Mouse (Mus musculus): ENCODE data around the gene Tspan3. TPM values are rescaled to one million over a fixed set of nuclear protein-coding genes. Genes with fewer than 3 reads are reported as not detected.

The Tspan3 gene
- polyA plus RNA-seq, 1 experiment, result 382 TPM

DNA sequence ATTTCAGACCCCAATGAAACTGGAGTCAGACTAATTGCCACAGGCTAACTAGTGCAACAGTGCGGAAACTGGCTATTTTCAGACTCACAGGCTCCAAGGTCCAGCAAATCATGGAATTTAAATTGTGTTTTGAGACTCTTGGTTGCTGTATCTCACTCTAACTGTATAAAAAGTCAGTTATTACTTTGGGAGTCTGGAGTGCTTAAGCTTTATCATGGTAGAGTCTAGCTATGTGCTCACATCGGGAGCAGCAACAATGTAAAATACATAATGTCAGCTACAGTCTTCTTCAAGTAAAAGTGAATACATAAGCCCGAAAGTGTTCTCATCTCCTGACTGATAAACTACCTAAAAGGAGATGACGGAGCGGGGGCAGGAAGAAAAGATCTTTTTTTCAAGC, 10.7 kb downstream of the Tspan3 start:
- DNase-seq (ENCODE audit: low read depth), result no peak
- no peak for TF ChIP-seq CTCF (IDR thresholded peaks at IDR 0.05; ENCODE audit: borderline replicate concordance, extremely low read depth, insufficient read depth, insufficient read length)
- no peak for TF ChIP-seq POLR2A (IDR thresholded peaks at IDR 0.05; ENCODE audit: borderline replicate concordance, extremely low read depth, insufficient read depth, insufficient read length, poor library complexity, severe bottlenecking)

DNA sequence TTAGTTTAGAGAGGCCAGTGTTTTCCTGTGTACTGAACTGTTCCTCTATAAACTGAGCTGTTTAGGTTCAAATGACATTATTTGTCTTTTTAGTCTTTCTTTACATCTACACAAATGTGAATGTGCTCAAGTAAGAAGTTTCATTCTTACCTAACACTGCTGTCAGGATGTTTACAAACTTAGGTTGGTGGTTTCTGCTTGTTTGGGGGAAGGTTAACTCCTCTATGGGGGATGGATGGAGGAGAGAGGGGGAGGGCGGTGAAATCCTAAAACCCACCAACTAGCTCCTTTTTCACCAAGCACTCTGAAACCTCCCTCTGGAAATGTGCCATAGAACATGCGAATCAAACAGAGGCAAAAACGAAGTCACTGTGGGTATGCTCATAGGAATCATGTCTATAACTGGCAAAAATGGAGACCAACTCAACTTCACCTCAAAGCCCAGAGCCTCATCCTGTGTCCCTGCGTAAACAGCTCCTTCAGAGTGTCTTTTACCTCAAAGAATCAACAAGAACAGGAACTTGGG, 12.7 kb downstream of the Tspan3 start:
- TF ChIP-seq CTCF (IDR thresholded peaks at IDR 0.05; ENCODE audit: borderline replicate concordance, extremely low read depth, insufficient read depth, insufficient read length) (no peak), POLR2A (IDR thresholded peaks at IDR 0.05; ENCODE audit: borderline replicate concordance, extremely low read depth, insufficient read depth, insufficient read length, poor library complexity, severe bottlenecking) (no peak)
- no peak for DNase-seq (ENCODE audit: low read depth)

DNA sequence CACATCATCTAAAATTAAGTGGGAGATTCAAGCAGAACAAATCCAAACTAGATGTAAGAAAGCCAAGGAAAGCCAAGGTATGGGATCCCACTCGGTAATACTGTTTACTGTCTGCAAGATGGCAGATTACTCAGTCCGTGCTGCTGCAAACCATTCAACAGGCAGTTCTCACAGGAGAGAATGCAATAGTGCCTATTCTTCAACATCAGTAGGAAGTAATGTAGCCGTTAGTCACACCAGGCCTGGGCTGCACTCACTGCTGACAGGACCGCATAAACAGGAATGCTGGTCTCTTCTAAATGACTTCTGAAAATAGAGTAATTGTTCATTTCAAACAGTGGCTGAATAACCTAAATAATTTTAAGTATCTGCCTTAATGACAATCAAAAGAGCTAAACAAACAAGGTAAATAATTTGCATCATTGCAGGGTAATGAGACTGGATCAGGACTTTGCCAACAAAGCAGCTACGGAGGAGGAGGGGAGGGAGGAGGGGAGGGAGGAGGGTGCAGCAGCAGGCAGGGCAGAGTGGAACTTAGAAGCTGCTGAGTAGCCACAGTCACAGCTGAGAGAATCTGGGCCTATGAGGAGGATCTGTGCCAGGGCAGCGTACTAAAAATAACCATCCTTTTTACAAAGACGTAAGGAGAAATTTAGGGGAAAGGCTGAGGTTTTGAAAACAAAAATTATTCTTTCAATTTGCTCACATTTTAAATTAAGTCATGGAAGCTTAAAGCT, 13.4 kb downstream of the Tspan3 start:
- DNase-seq (ENCODE audit: low read depth), result peak; percentile 64
- TF ChIP-seq CTCF (IDR thresholded peaks at IDR 0.05; ENCODE audit: borderline replicate concordance, extremely low read depth, insufficient read depth, insufficient read length), result no peak
- no peak for TF ChIP-seq POLR2A (IDR thresholded peaks at IDR 0.05; ENCODE audit: borderline replicate concordance, extremely low read depth, insufficient read depth, insufficient read length, poor library complexity, severe bottlenecking)

DNA sequence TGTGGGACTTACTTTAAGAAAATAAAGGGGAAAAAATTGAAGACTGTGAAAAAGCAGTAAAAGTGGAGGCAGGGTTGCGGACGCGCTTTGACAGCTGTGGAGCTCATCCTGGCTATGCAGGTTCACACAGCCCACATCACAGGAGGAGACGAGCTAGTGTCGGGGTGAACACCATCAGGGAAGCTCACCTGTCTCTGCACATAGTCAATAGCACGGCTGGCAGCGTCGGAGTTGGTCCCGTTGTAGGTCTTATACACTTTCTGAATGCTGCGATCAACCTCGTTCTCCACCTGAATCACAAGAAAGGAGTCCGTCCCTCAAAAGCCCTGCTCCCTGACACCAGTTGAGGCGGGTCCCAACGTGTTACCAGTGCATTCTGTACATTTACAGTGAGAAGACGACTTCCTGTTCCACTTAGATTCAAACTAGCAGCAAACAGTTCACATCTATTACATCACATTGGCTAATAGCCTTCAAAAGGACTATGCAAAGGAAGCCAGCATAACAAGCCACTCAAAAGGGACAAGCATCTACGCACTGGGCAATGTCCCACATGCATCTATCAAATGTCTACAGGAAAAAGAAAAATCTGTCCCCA, 18.9 kb downstream of the Tspan3 start:
- no peak for TF ChIP-seq POLR2A (IDR thresholded peaks at IDR 0.05; ENCODE audit: borderline replicate concordance, extremely low read depth, insufficient read depth, insufficient read length, poor library complexity, severe bottlenecking)
- TF ChIP-seq CTCF (IDR thresholded peaks at IDR 0.05; ENCODE audit: borderline replicate concordance, extremely low read depth, insufficient read depth, insufficient read length), result no peak
- no peak for DNase-seq (ENCODE audit: low read depth)

DNA sequence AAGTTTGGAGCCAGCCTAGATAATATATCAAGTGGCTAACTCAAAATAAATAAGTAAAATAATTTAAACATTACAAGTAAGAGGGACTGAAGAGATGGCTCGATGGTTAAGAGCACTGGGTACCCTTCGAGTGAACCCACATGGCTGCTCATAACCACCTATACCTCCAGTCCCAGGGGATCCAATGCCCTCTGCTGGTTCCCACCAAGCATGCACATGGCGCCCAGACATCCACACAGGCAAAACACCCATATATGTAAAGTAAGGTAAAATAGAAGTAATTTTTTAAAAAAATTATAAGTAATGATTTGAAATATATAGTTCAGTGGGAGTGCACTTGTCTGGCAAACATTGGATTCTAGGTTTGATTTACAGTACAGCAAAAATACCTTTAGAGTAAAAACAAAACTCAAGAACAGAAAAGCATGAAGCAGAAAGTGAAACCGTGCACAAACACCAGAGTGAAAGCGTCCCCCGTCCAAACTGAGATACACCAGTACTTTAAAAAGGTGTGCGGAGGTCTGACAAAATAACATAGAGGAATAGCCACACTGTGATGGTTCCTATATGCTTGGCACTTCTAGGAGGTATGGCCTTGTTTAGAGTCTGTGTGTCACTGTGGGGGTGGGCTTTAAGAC, 20.8 kb downstream of the Tspan3 start:
- DNase-seq (ENCODE audit: low read depth), result no peak
- no peak for TF ChIP-seq CTCF (IDR thresholded peaks at IDR 0.05; ENCODE audit: borderline replicate concordance, extremely low read depth, insufficient read depth, insufficient read length)
- no peak for TF ChIP-seq POLR2A (IDR thresholded peaks at IDR 0.05; ENCODE audit: borderline replicate concordance, extremely low read depth, insufficient read depth, insufficient read length, poor library complexity, severe bottlenecking)

DNA sequence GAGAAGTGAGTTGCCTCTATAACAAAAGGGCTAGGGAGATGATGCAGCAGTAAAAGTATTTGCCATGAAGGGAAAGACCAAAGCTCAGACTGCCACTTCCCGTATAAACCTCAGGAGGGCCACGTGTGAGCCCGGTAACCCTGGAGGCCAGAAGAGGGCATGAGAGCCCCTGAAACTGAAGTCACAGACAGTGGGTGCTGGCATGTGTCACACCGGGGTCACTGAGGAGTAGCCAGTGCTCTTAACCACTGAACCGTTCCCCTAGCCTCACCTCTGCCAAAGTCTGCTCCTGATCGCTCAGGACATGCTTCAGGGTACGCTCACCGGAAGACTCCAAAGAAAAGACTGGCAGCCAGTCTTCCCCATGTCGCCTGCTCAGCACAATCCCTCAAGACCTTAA, 23.5 kb downstream of the Tspan3 start:
- no peak for DNase-seq (ENCODE audit: low read depth)

DNA sequence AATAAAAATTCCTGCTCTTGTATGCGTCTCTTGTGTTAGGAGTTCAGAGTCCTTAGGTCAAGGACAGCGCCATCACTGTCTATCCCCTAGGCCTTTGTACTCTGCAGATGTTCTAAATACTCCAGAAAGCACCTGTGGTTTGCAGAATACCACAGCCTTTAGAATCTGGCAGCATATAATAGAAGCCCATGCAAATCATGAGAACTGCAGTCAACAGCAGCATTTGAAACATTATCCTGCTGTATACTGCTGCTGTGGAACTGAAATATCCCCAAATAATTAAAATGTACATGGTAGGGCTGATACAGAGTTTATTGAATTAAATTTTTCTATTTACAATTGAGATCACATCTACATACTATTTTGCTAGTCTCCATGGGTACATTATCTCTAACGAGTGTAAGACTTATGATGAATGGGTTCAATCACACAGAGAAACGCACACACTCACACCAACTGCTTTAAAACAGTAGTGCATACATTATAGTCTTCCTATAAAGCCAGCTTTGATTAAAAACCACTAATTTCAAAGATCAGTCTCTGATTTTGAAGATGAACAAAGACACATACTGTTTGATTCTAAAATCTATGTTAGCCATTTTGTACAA, 29.6 kb downstream of the Tspan3 start:
- DNase-seq (ENCODE audit: low read depth), result no peak
- TF ChIP-seq POLR2A (IDR thresholded peaks at IDR 0.05; ENCODE audit: borderline replicate concordance, extremely low read depth, insufficient read depth, insufficient read length, poor library complexity, severe bottlenecking), result no peak
- TF ChIP-seq CTCF (IDR thresholded peaks at IDR 0.05; ENCODE audit: borderline replicate concordance, extremely low read depth, insufficient read depth, insufficient read length), result no peak

More for the DNA sequence above, 23.5 kb downstream of the Tspan3 start:
- no peak for TF ChIP-seq CTCF (IDR thresholded peaks at IDR 0.05; ENCODE audit: borderline replicate concordance, extremely low read depth, insufficient read depth, insufficient read length)
- no peak for TF ChIP-seq POLR2A (IDR thresholded peaks at IDR 0.05; ENCODE audit: borderline replicate concordance, extremely low read depth, insufficient read depth, insufficient read length, poor library complexity, severe bottlenecking)

DNA sequence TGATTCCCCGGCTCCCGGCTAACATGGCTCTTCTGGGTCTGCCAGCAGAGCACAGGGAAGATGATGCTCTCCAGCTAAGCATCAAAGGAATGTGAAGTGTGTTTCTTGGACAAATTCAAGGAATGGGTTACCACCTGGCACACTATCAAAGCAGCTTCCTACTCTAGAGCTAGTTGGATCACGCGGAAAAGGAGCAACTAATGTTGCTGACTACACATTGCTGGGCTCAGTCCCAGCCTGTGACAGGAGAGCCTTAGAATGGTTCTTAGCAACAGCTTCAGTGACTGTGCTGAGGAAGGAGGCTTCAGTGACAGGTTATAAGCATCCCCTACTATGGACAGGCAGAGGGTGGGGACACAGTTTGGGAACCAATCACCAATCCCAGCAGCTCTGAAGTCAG, 30.7 kb downstream of the Tspan3 start:
- DNase-seq (ENCODE audit: low read depth), result no peak

DNA sequence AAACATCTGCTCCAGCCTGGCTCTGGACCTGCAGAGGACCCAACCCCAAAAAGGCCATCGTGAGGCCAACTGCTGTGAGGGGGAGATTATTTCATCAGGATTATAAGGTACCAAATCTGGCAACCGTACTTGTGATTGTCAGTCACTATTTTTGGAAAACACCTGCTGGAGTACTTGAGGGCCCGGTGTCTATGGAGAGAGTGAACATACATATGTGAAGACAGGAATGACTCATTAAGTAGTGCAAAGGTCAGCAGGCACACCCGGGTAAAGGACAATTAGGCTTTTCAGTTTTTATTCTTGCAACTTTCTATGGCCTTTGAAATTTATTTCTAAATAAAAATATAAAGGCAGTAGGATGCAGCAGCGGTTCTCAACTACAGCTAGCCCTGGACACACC, 31.3 kb downstream of the Tspan3 start:
- no peak for TF ChIP-seq CTCF (IDR thresholded peaks at IDR 0.05; ENCODE audit: borderline replicate concordance, extremely low read depth, insufficient read depth, insufficient read length)
- no peak for TF ChIP-seq POLR2A (IDR thresholded peaks at IDR 0.05; ENCODE audit: borderline replicate concordance, extremely low read depth, insufficient read depth, insufficient read length, poor library complexity, severe bottlenecking)
- no peak for DNase-seq (ENCODE audit: low read depth)

More for the DNA sequence above, 30.7 kb downstream of the Tspan3 start:
- TF ChIP-seq CTCF (IDR thresholded peaks at IDR 0.05; ENCODE audit: borderline replicate concordance, extremely low read depth, insufficient read depth, insufficient read length) (no peak), POLR2A (IDR thresholded peaks at IDR 0.05; ENCODE audit: borderline replicate concordance, extremely low read depth, insufficient read depth, insufficient read length, poor library complexity, severe bottlenecking) (no peak)

DNA sequence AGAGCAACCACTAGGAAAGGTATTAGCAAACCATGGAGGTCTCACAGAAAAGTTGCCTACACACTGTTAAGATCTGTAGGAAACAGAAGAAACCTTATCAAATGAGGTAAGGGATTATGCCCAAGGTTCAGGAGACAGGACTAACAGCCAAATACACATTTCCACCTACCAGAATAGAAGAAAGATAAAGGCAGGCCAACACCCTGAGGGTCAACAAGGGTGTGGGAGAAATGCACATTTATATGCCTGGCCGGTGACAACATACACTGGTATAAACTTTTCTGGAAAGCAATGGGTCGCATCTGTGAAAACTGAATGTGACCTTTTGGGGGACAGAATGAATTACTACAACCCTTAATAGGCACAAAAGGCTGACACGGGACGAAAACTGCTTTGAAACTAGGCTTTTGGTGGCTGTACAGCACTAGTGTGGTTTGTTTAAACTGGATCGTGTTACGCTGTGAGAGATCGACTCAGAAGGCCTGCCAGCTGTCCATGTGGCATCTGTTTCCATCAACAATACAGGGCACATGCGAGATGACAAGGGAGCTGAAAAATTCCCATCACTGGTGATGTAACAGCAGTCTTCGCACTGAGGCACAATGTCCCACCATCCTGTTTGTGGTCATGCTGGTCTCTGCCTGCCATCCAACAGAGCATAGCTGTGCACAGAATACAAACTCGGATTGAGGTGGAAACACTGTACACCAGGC, 33.3 kb downstream of the Tspan3 start:
- no peak for TF ChIP-seq CTCF (IDR thresholded peaks at IDR 0.05; ENCODE audit: borderline replicate concordance, extremely low read depth, insufficient read depth, insufficient read length)
- no peak for DNase-seq (ENCODE audit: low read depth)

DNA sequence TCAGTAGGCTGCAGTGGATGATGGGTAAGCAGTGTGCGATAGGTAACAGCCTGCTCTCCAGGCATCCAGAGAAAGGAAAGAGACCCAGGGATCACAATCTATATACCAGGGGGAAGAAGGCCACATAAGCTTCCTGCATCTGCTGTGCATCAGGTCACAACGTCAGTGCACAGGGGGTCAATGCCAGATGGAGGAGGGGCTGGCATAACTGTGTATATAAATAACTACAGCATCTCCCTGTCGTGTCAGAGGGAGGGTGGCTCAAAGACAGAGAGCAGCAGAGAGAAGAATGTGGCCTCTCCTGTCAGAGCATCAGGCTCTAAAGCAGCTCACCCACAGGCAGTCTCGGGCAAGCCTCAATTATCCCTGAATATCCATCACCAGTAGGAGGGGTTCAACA, 34.7 kb downstream of the Tspan3 start:
- no peak for DNase-seq (ENCODE audit: low read depth)
- TF ChIP-seq POLR2A (IDR thresholded peaks at IDR 0.05; ENCODE audit: borderline replicate concordance, extremely low read depth, insufficient read depth, insufficient read length, poor library complexity, severe bottlenecking), result no peak
- TF ChIP-seq CTCF (IDR thresholded peaks at IDR 0.05; ENCODE audit: borderline replicate concordance, extremely low read depth, insufficient read depth, insufficient read length), result no peak

Measured in brain, embryonic 14.5 days (tissue).